ENCODE assay signal across 35 mouse cellular contexts in genomic region chr3:62650551-62650950, GRCm38 (mm10). TPM values are rescaled to one million over a fixed set of nuclear protein-coding genes. Genes with fewer than 3 reads are reported as not detected.
DNase-seq lines count a peak whose midpoint lies in the region; ATAC-seq lines count a peak whose summit lies in the region.
"Had no signal": no experiment of that assay in that cellular context is flagged by ENCODE, and none has a peak within 500 bp of the region (broad histone marks: within the 10 kb centered on the region; RNA-seq: fewer than 3 reads in every experiment).

No protein-coding gene starts in this region.

- 83% methylated on average over 1 of the region's 1 CpGs for WGBS in forebrain, embryonic 14.5 days
- WGBS in forebrain, embryonic 11.5 days, result 94% methylated on average over 1 of the region's 1 CpGs
- 95% methylated on average over 1 of the region's 1 CpGs for WGBS in midbrain, embryonic 13.5 days
- 91% methylated on average over 1 of the region's 1 CpGs for WGBS in midbrain, embryonic 10.5 days
- WGBS in midbrain, embryonic 15.5 days, result 85% methylated on average over 1 of the region's 1 CpGs
- WGBS in limb, embryonic 10.5 days, result 93% methylated on average over 1 of the region's 1 CpGs

- no peaks in the 10 kb centered on the region for H3K27me3 ChIP-seq in forebrain, embryonic 14.5 days (replicated peaks; ENCODE audit: control insufficient read depth, insufficient read depth, low read length)
- no peaks in the 10 kb centered on the region for H3K27me3 ChIP-seq in forebrain, embryonic 11.5 days (ENCODE audit: control insufficient read depth, insufficient read depth, low read length)
- H3K27me3 ChIP-seq in midbrain, embryonic 13.5 days, result no peaks in the 10 kb centered on the region
- H3K27me3 ChIP-seq in midbrain, embryonic 10.5 days (ENCODE audit: low read depth, poor library complexity, severe bottlenecking), result no peaks in the 10 kb centered on the region
- no peaks in the 10 kb centered on the region for H3K27me3 ChIP-seq in midbrain, embryonic 15.5 days (replicated peaks)
- no peaks in the 10 kb centered on the region for H3K27me3 ChIP-seq in limb, embryonic 10.5 days (ENCODE audit: low read depth, poor library complexity, severe bottlenecking)
- H3K27me3 ChIP-seq: forebrain, embryonic 15.5 days; kidney, embryonic 15.5 days; liver, embryonic 15.5 days; midbrain, embryonic 12.5 days; neural tube, embryonic 13.5 days; Patski had no signal

- H3K9me3 ChIP-seq in forebrain, embryonic 14.5 days (replicated peaks; ENCODE audit: control insufficient read depth, low read length), result no peaks in the 10 kb centered on the region
- no peaks in the 10 kb centered on the region for H3K9me3 ChIP-seq in forebrain, embryonic 11.5 days (ENCODE audit: control insufficient read depth, low read length)
- no peaks in the 10 kb centered on the region for H3K9me3 ChIP-seq in midbrain, embryonic 13.5 days
- H3K9me3 ChIP-seq in midbrain, embryonic 10.5 days (replicated peaks), result no peaks in the 10 kb centered on the region
- H3K9me3 ChIP-seq in midbrain, embryonic 15.5 days, result no peaks in the 10 kb centered on the region
- H3K9me3 ChIP-seq in limb, embryonic 10.5 days (replicated peaks), result no peaks in the 10 kb centered on the region
- H3K9me3 ChIP-seq: forebrain, embryonic 15.5 days; G1E; kidney, embryonic 15.5 days; liver, embryonic 15.5 days; midbrain, embryonic 12.5 days; neural tube, embryonic 13.5 days had no signal

- no peak overlapping the region for H3K4me3 ChIP-seq in forebrain, embryonic 14.5 days (ENCODE audit: low read depth, low read length)
- H3K4me3 ChIP-seq in forebrain, embryonic 11.5 days (ENCODE audit: low read depth, low read length), result no peak overlapping the region
- no peak overlapping the region for H3K4me3 ChIP-seq in midbrain, embryonic 13.5 days (replicated peaks)
- H3K4me3 ChIP-seq in midbrain, embryonic 10.5 days, result no peak overlapping the region
- H3K4me3 ChIP-seq in midbrain, embryonic 15.5 days, result no peak overlapping the region
- H3K4me3 ChIP-seq in limb, embryonic 10.5 days, result no peak overlapping the region
- H3K4me3 ChIP-seq: forebrain, embryonic 15.5 days; gastrocnemius, adult 2 months; kidney, embryonic 15.5 days; liver, embryonic 15.5 days; midbrain, embryonic 12.5 days; myocyte; neural tube, embryonic 13.5 days had no signal

- peak; percentile 23; the same call in 1 of the 2 replicates for ATAC-seq in forebrain, embryonic 14.5 days
- ATAC-seq in forebrain, embryonic 11.5 days (replicated peaks; ENCODE audit: low FRiP score), result no peak
- peak; percentile 34; the same call in 1 of the 2 replicates for ATAC-seq in midbrain, embryonic 13.5 days
- peak; percentile 63; the same call in 1 of the 2 replicates for ATAC-seq in midbrain, embryonic 15.5 days (replicated peaks)
- ATAC-seq: forebrain, embryonic 15.5 days; Patski had no signal

- peak; percentile 2 for DNase-seq in forebrain, embryonic 14.5 days (ENCODE audit: low spot score)
- DNase-seq in forebrain, embryonic 11.5 days (ENCODE audit: low spot score), result no peak
- DNase-seq in midbrain, embryonic 10.5 days (ENCODE audit: low spot score), result no peak
- no peak for DNase-seq in limb, embryonic 10.5 days (ENCODE audit: low spot score)
- no peak for DNase-seq in Muller cell, postnatal 12 days (ENCODE audit: inconsistent ontology term)
- DNase-seq: adrenal gland, postnatal 14 days; cerebellum, adult 18-20 months; cerebellum, postnatal 25 days; gastrocnemius, adult 2 months; gastrocnemius, postnatal 36 days; heart, adult 18-20 months; heart, postnatal 36 days; kidney, adult 18-20 months; kidney, postnatal 4 days; liver; lung, embryonic 14.5 days; lung, postnatal 14 days; right cerebral cortex, postnatal 25 days; thymus, postnatal 14 days had no signal

- H3K27ac ChIP-seq in forebrain, embryonic 14.5 days (ENCODE audit: low read depth, low read length), result no peak overlapping the region
- no peak overlapping the region for H3K27ac ChIP-seq in forebrain, embryonic 11.5 days (ENCODE audit: low read depth, low read length)
- H3K27ac ChIP-seq in midbrain, embryonic 13.5 days, result no peak overlapping the region
- H3K27ac ChIP-seq in midbrain, embryonic 10.5 days (replicated peaks), result no peak overlapping the region
- H3K27ac ChIP-seq in midbrain, embryonic 15.5 days, result no peak overlapping the region
- no peak overlapping the region for H3K27ac ChIP-seq in limb, embryonic 10.5 days
- H3K27ac ChIP-seq: forebrain, embryonic 15.5 days; gastrocnemius, adult 2 months; hindbrain, embryonic 14.5 days; kidney, embryonic 15.5 days; liver, embryonic 15.5 days; midbrain, embryonic 12.5 days; neural tube, embryonic 13.5 days had no signal

- no peak overlapping the region for H3K9ac ChIP-seq in forebrain, embryonic 14.5 days (ENCODE audit: low read length)
- no peak overlapping the region for H3K9ac ChIP-seq in forebrain, embryonic 11.5 days (ENCODE audit: low read length)
- no peak overlapping the region for H3K9ac ChIP-seq in midbrain, embryonic 13.5 days (replicated peaks)
- H3K9ac ChIP-seq in midbrain, embryonic 15.5 days, result no peak overlapping the region
- H3K9ac ChIP-seq: forebrain, embryonic 15.5 days; hindbrain, embryonic 14.5 days; kidney, embryonic 15.5 days; liver, embryonic 15.5 days; lung, embryonic 14.5 days; midbrain, embryonic 12.5 days; neural tube, embryonic 13.5 days had no signal

- H3K4me2 ChIP-seq in forebrain, embryonic 14.5 days (ENCODE audit: low read length), result no peak overlapping the region
- H3K4me2 ChIP-seq in forebrain, embryonic 11.5 days (ENCODE audit: low read depth, low read length, severe bottlenecking), result no peak overlapping the region
- H3K4me2 ChIP-seq in midbrain, embryonic 13.5 days (replicated peaks), result no peak overlapping the region
- H3K4me2 ChIP-seq in midbrain, embryonic 15.5 days, result no peak overlapping the region
- H3K4me2 ChIP-seq: forebrain, embryonic 15.5 days; heart, embryonic 11.5 days; hindbrain, embryonic 14.5 days; kidney, embryonic 15.5 days; liver, embryonic 15.5 days; lung, embryonic 14.5 days; midbrain, embryonic 12.5 days; neural tube, embryonic 13.5 days had no signal

- H3K4me1 ChIP-seq in forebrain, embryonic 14.5 days (ENCODE audit: control insufficient read depth, insufficient read depth, low read length), result no peaks in the 10 kb centered on the region
- H3K4me1 ChIP-seq in forebrain, embryonic 11.5 days (replicated peaks; ENCODE audit: control insufficient read depth, insufficient read depth, low read length), result no peaks in the 10 kb centered on the region
- no peaks in the 10 kb centered on the region for H3K4me1 ChIP-seq in midbrain, embryonic 13.5 days (replicated peaks)
- H3K4me1 ChIP-seq in midbrain, embryonic 10.5 days, result no peaks in the 10 kb centered on the region
- 0 out of 2 replicates have a peak, but pooled peaks cover 2% of the 10 kb centered on the region for H3K4me1 ChIP-seq in midbrain, embryonic 15.5 days
- H3K4me1 ChIP-seq in limb, embryonic 10.5 days, result no peaks in the 10 kb centered on the region
- H3K4me1 ChIP-seq: forebrain, embryonic 15.5 days; kidney, embryonic 15.5 days; liver, embryonic 15.5 days; midbrain, embryonic 12.5 days; neural tube, embryonic 13.5 days had no signal

- no peaks in the 10 kb centered on the region for H3K36me3 ChIP-seq in forebrain, embryonic 14.5 days (ENCODE audit: control insufficient read depth, insufficient read depth, low read length)
- H3K36me3 ChIP-seq in forebrain, embryonic 11.5 days (ENCODE audit: control insufficient read depth, insufficient read depth, low read length), result no peaks in the 10 kb centered on the region
- no peaks in the 10 kb centered on the region for H3K36me3 ChIP-seq in midbrain, embryonic 13.5 days
- H3K36me3 ChIP-seq in midbrain, embryonic 10.5 days, result no peaks in the 10 kb centered on the region
- no peaks in the 10 kb centered on the region for H3K36me3 ChIP-seq in midbrain, embryonic 15.5 days (replicated peaks)
- no peaks in the 10 kb centered on the region for H3K36me3 ChIP-seq in limb, embryonic 10.5 days
- H3K36me3 ChIP-seq: forebrain, embryonic 15.5 days; G1E; kidney, embryonic 15.5 days; liver, embryonic 15.5 days; midbrain, embryonic 12.5 days; neural tube, embryonic 13.5 days had no signal

RNA-seq across cellular contexts. Expression of gene Gpr149, which starts 45.6 kb away (rescaled TPM):
- 2.9 and 3.9 TPM in 2 replicates for polyA plus RNA-seq in forebrain, embryonic 14.5 days (2014; fragmentation: Nextera tagmentation; extraction: Ambion mirVana)
- polyA plus RNA-seq in forebrain, embryonic 11.5 days (2014; fragmentation: Nextera tagmentation; extraction: Ambion mirVana), result 0.12 and 0.27 TPM in 2 replicates
- 1.2 and 1.6 TPM in 2 replicates for polyA plus RNA-seq in midbrain, embryonic 13.5 days (2015; fragmentation: Nextera tagmentation; extraction: Ambion mirVana)
- 0.11 and 0.16 TPM in 2 replicates for polyA plus RNA-seq in midbrain, embryonic 10.5 days (2016; fragmentation: Nextera tagmentation; extraction: Ambion mirVana)
- 2.8 and 4.2 TPM in 2 replicates for polyA plus RNA-seq in midbrain, embryonic 15.5 days (2015; fragmentation: Nextera tagmentation; extraction: Ambion mirVana)
- polyA plus RNA-seq in limb, embryonic 10.5 days (2016; fragmentation: Nextera tagmentation; extraction: Ambion mirVana), result not detected in 2 replicates
- polyA plus RNA-seq: G1E; heart, embryonic 11.5 days; heart, embryonic 16.5 days; kidney, embryonic 15.5 days; limb, embryonic 11.5 days; liver, embryonic 15.5 days; lung, embryonic 14.5 days; Patski; stomach, embryonic 16.5 days; urinary bladder, adult 2 months had no signal
